Mouse (Mus musculus): ENCODE results near the gene Spint2.

Spint2 gene

GRCm38 (mm10) chr7:29281201-29282073 is at the start of gene Spint2:
Gene Spint2 (minus strand): TSS chr7:29281912.
- DNase-seq (ENCODE audit: low read depth, low spot score), result peak; percentile 81

GRCm38 (mm10) chr7:29328984-29329383 is 47.3 kb upstream of the Spint2 start:
- no peak for DNase-seq (ENCODE audit: low read depth, low spot score)

- DNase-seq (ENCODE audit: low read depth, low spot score), result no peak
Observed at GRCm38 (mm10) chr7:29327087-29327486, 45.4 kb upstream of the Spint2 start.

GRCm38 (mm10) chr7:29319337-29320307 is 37.9 kb upstream of the Spint2 start:
- DNase-seq (ENCODE audit: low read depth, low spot score), result no peak

GRCm38 (mm10) chr7:29318115-29318911 is 36.6 kb upstream of the Spint2 start:
- DNase-seq (ENCODE audit: low read depth, low spot score), result no peak

GRCm38 (mm10) chr7:29317558-29317957 is 35.8 kb upstream of the Spint2 start:
- DNase-seq (ENCODE audit: low read depth, low spot score), result no peak

- no peak for DNase-seq (ENCODE audit: low read depth, low spot score)
Observed at GRCm38 (mm10) chr7:29316976-29317375, 35.3 kb upstream of the Spint2 start.

GRCm38 (mm10) chr7:29316137-29316734 is 34.5 kb upstream of the Spint2 start:
- no peak for DNase-seq (ENCODE audit: low read depth, low spot score)

- no peak for DNase-seq (ENCODE audit: low read depth, low spot score)
Observed at GRCm38 (mm10) chr7:29314844-29315628, 33.3 kb upstream of the Spint2 start.

GRCm38 (mm10) chr7:29313572-29314261 is 32.0 kb upstream of the Spint2 start:
- DNase-seq (ENCODE audit: low read depth, low spot score), result no peak

GRCm38 (mm10) chr7:29313051-29313450 is 31.3 kb upstream of the Spint2 start:
- DNase-seq (ENCODE audit: low read depth, low spot score), result no peak

GRCm38 (mm10) chr7:29309749-29310148 is 28.0 kb upstream of the Spint2 start:
- no peak for DNase-seq (ENCODE audit: low read depth, low spot score)

- no peak for DNase-seq (ENCODE audit: low read depth, low spot score)
Observed at GRCm38 (mm10) chr7:29309221-29309721, 27.6 kb upstream of the Spint2 start.

GRCm38 (mm10) chr7:29307350-29308104 is 25.8 kb upstream of the Spint2 start:
- DNase-seq (ENCODE audit: low read depth, low spot score), result peak; percentile 75

GRCm38 (mm10) chr7:29306619-29307018 is 24.9 kb upstream of the Spint2 start:
- peak; percentile 62 for DNase-seq (ENCODE audit: low read depth, low spot score)

GRCm38 (mm10) chr7:29306108-29306507 is 24.4 kb upstream of the Spint2 start:
- no peak for DNase-seq (ENCODE audit: low read depth, low spot score)

- DNase-seq (ENCODE audit: low read depth, low spot score), result no peak
Observed at GRCm38 (mm10) chr7:29305263-29305988, 23.7 kb upstream of the Spint2 start.
